Mouse (Mus musculus): ENCODE data around the gene Cwh43. TPM values are rescaled to one million over a fixed set of nuclear protein-coding genes. Genes with fewer than 3 reads are reported as not detected.

Cwh43 gene
- total and polyA plus RNA-seq, 2 experiments from 2014 or later = 0.61 to 0.68 TPM

DNA sequence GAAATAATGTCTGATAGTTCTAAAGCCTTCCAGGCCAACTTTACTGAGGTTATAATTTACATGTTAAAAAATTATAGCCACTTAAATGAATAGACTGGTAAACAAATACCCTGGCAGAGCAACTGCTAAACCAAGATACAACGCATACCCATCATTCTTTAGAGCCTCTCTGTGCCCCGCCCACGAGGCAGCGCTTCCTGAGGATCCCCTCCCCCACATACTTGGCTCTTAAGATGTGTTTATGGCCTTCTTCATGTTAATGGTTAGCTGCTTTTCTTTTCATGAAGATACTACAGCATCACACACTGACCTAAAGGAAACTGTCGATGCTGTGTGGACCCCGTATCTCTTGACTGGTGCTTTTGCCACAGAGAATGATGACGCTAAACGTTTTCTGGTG is 92.7 kb downstream of the Cwh43 start:
- Histone ChIP-seq H3K9me3 (ENCODE audit: low read length) (no peaks in the 10 kb centered on the region), H3K4me3 (ENCODE audit: low read length) (no peak overlapping the region), H3K36me3 (ENCODE audit: insufficient read depth, low read length) (no peaks in the 10 kb centered on the region), H3K27ac (no peak overlapping the region), H3K9ac (replicated peaks; ENCODE audit: low read length) (no peak overlapping the region), H3K27me3 (ENCODE audit: insufficient read depth, low read length) (no peaks in the 10 kb centered on the region), H3K4me1 (ENCODE audit: insufficient read depth, low read length) (no peaks in the 10 kb centered on the region; the same call in 1 of the 2 replicates), H3K4me2 (ENCODE audit: low read depth, low read length) (no peak overlapping the region)
- DNase-seq (ENCODE audit: low spot score) (no peak), ATAC-seq (no peak)
- TF ChIP-seq CTCF (IDR thresholded peaks at IDR 0.05; ENCODE audit: low read depth) = no peak
- 86% methylated on average over 8 of the region's 8 CpGs for WGBS

DNA sequence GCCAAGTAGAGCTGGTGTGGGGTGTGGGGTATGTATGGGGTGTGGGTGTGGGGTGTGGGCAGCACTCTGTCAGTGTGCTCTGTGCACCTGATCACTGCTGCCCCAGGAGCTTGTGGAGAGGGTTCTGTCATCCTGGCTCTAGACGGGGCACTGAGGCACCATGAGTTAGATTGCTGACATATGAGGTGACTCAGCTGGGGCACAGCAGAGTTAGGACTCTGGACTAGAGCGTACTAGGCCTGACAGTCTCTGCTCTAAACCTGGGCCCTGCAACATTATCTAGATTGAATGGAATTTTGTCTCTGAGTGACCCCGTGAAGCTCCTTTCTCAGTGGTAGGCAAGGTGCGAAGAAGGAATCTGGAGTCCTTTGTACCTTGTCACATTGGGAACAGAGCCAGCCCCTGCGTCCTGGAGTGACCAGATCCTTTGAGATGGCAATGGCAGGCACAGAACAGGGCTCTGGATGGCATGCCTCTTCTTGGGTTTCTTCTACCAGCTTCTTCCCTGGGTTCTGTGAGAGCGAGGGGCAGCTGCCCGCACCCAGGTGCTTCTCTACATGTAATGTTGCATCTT is 95.1 kb downstream of the Cwh43 start:
- TF ChIP-seq CTCF (IDR thresholded peaks at IDR 0.05; ENCODE audit: low read depth) = no peak

DNA sequence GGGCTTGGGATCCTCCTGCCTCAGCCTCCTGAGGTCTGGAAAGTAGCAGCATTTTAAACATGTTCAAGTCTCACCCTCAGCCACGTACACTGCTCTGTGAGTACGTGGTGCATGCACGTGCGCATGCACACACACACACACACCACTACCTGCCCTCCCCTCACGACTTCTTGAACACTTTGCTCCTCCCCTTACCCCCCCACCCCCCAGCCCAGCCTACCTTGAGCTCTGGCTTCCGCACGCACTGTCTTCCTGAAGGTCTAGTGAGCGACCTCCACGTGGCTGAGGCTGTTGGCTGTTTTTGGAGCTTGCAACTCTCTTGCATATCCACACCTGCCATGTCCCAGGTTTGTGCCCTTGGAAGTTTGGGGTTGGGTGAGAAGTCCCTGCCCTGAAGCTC is 96.5 kb downstream of the Cwh43 start:
- H3K4me1 ChIP-seq (ENCODE audit: insufficient read depth, low read length) = no peaks in the 10 kb centered on the region; the same call in 1 of the 2 replicates

More for the DNA sequence above, 95.1 kb downstream of the Cwh43 start:
- H3K27me3 ChIP-seq (ENCODE audit: insufficient read depth, low read length) = no peaks in the 10 kb centered on the region
- no peaks in the 10 kb centered on the region for H3K36me3 ChIP-seq (ENCODE audit: insufficient read depth, low read length)
- no peak overlapping the region for H3K27ac ChIP-seq
- H3K4me1 ChIP-seq (ENCODE audit: insufficient read depth, low read length) = no peaks in the 10 kb centered on the region; the same call in 1 of the 2 replicates
- 78% methylated on average over 7 of the region's 7 CpGs for WGBS
- no peak overlapping the region for H3K4me3 ChIP-seq (ENCODE audit: low read length)
- no peak overlapping the region for H3K9ac ChIP-seq (replicated peaks; ENCODE audit: low read length)
- DNase-seq (ENCODE audit: low spot score) (no peak), ATAC-seq (no peak)
- H3K9me3 ChIP-seq (ENCODE audit: low read length) = no peaks in the 10 kb centered on the region
- H3K4me2 ChIP-seq (ENCODE audit: low read depth, low read length) = no peak overlapping the region

More for the DNA sequence above, 96.5 kb downstream of the Cwh43 start:
- Histone ChIP-seq H3K9ac (replicated peaks; ENCODE audit: low read length) (no peak overlapping the region), H3K36me3 (ENCODE audit: insufficient read depth, low read length) (no peaks in the 10 kb centered on the region), H3K27ac (no peak overlapping the region), H3K9me3 (ENCODE audit: low read length) (no peaks in the 10 kb centered on the region), H3K4me3 (ENCODE audit: low read length) (no peak overlapping the region), H3K27me3 (ENCODE audit: insufficient read depth, low read length) (no peaks in the 10 kb centered on the region), H3K4me2 (ENCODE audit: low read depth, low read length) (no peak overlapping the region)
- ATAC-seq (no peak), DNase-seq (ENCODE audit: low spot score) (no peak)
- TF ChIP-seq CTCF (IDR thresholded peaks at IDR 0.05; ENCODE audit: low read depth) = no peak
- 93% methylated on average over 9 of the region's 9 CpGs for WGBS

Other genes starting within 250 kb of the Cwh43 start
- 69.4 and 80.6 TPM in 2 replicates for gene Fryl, start 149.5 kb upstream of the Cwh43 start, total RNA-seq (2014; rRNA removed)
- gene Fryl, start 149.5 kb upstream of the Cwh43 start, polyA plus RNA-seq (2015; fragmentation: Nextera tagmentation; extraction: Ambion mirVana) = 20.5 and 20.8 TPM in 2 replicates
- 138 and 140 TPM in 2 replicates for gene Ociad1, start 113.3 kb upstream of the Cwh43 start, total RNA-seq (2014; rRNA removed)
- 386 and 401 TPM in 2 replicates for gene Ociad1, start 113.3 kb upstream of the Cwh43 start, polyA plus RNA-seq (2015; fragmentation: Nextera tagmentation; extraction: Ambion mirVana)
- gene Ociad2, start 65.0 kb upstream of the Cwh43 start, total RNA-seq (2014; rRNA removed) = 7.2 and 15.7 TPM in 2 replicates
- gene Ociad2, start 65.0 kb upstream of the Cwh43 start, polyA plus RNA-seq (2015; fragmentation: Nextera tagmentation; extraction: Ambion mirVana) = 28.8 and 31.3 TPM in 2 replicates
- gene Dcun1d4, start 74.9 kb downstream of the Cwh43 start, total RNA-seq (2014; rRNA removed) = 25.1 and 27.2 TPM in 2 replicates
- gene Dcun1d4, start 74.9 kb downstream of the Cwh43 start, polyA plus RNA-seq (2015; fragmentation: Nextera tagmentation; extraction: Ambion mirVana) = 38.5 and 40.8 TPM in 2 replicates
- not detected in 2 replicates for gene Lrrc66, start 226.5 kb downstream of the Cwh43 start, total RNA-seq (2014; rRNA removed)
- gene Lrrc66, start 226.5 kb downstream of the Cwh43 start, polyA plus RNA-seq (2015; fragmentation: Nextera tagmentation; extraction: Ambion mirVana) = not detected in 2 replicates
- 15.3 and 19.2 TPM in 2 replicates for gene Sgcb, start 241.7 kb downstream of the Cwh43 start, total RNA-seq (2014; rRNA removed)
- 54.5 and 58.4 TPM in 2 replicates for gene Sgcb, start 241.7 kb downstream of the Cwh43 start, polyA plus RNA-seq (2015; fragmentation: Nextera tagmentation; extraction: Ambion mirVana)
- gene Spata18, start 245.3 kb downstream of the Cwh43 start, total RNA-seq (2014; rRNA removed) = 1.2 and 1.4 TPM in 2 replicates
- gene Spata18, start 245.3 kb downstream of the Cwh43 start, polyA plus RNA-seq (2015; fragmentation: Nextera tagmentation; extraction: Ambion mirVana) = 0.83 and 1.1 TPM in 2 replicates